Mouse (Mus musculus) heart, postnatal 0 days (tissue): ENCODE measurements around the gene Srsf2.

ENCODE experiments used
- CTCF ChIP-seq: IDR thresholded peaks from 2 replicates; pipeline ENCODE4 v1.5.1; 2016; ENCODE audit warnings: antibody characterized with exemption, control low read depth, low read depth
- EP300 ChIP-seq: IDR thresholded peaks from 2 replicates; pipeline ENCODE4 v1.6.1; 2016; ENCODE audit warnings: antibody characterized with exemption, low read depth

DNA sequence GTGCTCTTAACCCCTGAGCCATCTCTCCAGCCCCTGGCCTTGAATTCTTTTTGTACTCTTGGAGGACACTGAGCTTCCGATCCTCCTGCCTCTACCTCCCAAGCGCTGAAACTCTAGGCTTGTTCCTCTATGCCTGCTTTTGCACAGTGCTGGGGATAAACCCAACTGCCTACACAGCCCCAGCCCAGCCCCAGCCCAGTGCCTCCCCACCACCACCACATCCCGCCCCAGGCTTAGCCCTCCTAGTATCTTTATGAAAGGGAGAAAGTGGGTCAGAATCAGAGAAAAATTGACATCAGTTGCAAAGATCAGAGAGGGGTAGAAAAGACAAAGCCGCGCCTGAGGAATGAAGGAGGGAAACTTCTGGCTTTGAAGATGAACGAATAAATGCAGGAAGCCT is 31.2 kb upstream of the Srsf2 start:
- no peak for TF ChIP-seq CTCF
- no peak for TF ChIP-seq EP300
